8 mouse cellular contexts compared by ENCODE assay signal in genomic region chr8:84655336-84656190, GRCm38 (mm10). TPM values are rescaled to one million over a fixed set of nuclear protein-coding genes. Genes with fewer than 3 reads are reported as not detected.
DNase-seq lines count a peak whose midpoint lies in the region; ATAC-seq and TF ChIP-seq lines count a peak whose summit lies in the region.

No protein-coding gene starts in this region.

- H3K4me3 ChIP-seq in heart, embryonic 14.5 days (ENCODE audit: control insufficient read depth in 1 of 2, insufficient read depth in 1 of 2, low read depth in 1 of 2, low read length in 2 of 2), result peak overlapping the region; percentile 46 to 54
- H3K4me3 ChIP-seq in limb, embryonic 14.5 days (replicated peaks; ENCODE audit: low read length), result peak overlapping the region; percentile 35
- H3K4me3 ChIP-seq in neural tube, embryonic 12.5 days, result peak overlapping the region; percentile 29

- peak overlapping the region; percentile 83 for H3K9ac ChIP-seq in heart, embryonic 14.5 days (ENCODE audit: low read length)
- peak overlapping the region; percentile 57 for H3K9ac ChIP-seq in limb, embryonic 14.5 days (ENCODE audit: low read depth, low read length, severe bottlenecking)
- peak overlapping the region; percentile 41 for H3K9ac ChIP-seq in neural tube, embryonic 12.5 days

- peak overlapping the region; percentile 86 for H3K4me2 ChIP-seq in heart, embryonic 14.5 days (ENCODE audit: low read length)
- peak overlapping the region; percentile 75 for H3K4me2 ChIP-seq in limb, embryonic 14.5 days (replicated peaks; ENCODE audit: low read depth, low read length, severe bottlenecking)
- peak overlapping the region; percentile 56 for H3K4me2 ChIP-seq in neural tube, embryonic 12.5 days (replicated peaks)

- 0 out of 2 replicates have a peak, but pooled peaks have one; percentile 13 for TF ChIP-seq POLR2A in limb, embryonic 14.5 days (IDR thresholded peaks at IDR 0.05; ENCODE audit: borderline replicate concordance, extremely low read depth, insufficient read depth, insufficient read length)

- H3K27me3 ChIP-seq in heart, embryonic 14.5 days (ENCODE audit: control insufficient read depth, insufficient read depth, low read length), result no peaks in the 10 kb centered on the region
- H3K27me3 ChIP-seq in limb, embryonic 14.5 days (ENCODE audit: control insufficient read depth, insufficient read depth, low read length), result no peaks in the 10 kb centered on the region
- no peaks in the 10 kb centered on the region for H3K27me3 ChIP-seq in neural tube, embryonic 12.5 days (replicated peaks)

- no peaks in the 10 kb centered on the region for H3K36me3 ChIP-seq in heart, embryonic 14.5 days (ENCODE audit: control insufficient read depth, insufficient read depth, low read length)
- no peaks in the 10 kb centered on the region for H3K36me3 ChIP-seq in limb, embryonic 14.5 days (ENCODE audit: control insufficient read depth, insufficient read depth, low read length)
- H3K36me3 ChIP-seq in neural tube, embryonic 12.5 days, result no peaks in the 10 kb centered on the region

- H3K4me1 ChIP-seq in heart, embryonic 14.5 days (ENCODE audit: control insufficient read depth in 2 of 2, insufficient read depth in 2 of 2, low read length in 2 of 2), result peaks cover 26 to 47% of the 10 kb centered on the region in 2 experiments
- H3K4me1 ChIP-seq in limb, embryonic 14.5 days (ENCODE audit: control insufficient read depth, insufficient read depth, low read length), result peaks cover 50% of the 10 kb centered on the region
- H3K4me1 ChIP-seq in neural tube, embryonic 12.5 days, result peaks cover 42% of the 10 kb centered on the region

- peak; percentile 36 for DNase-seq in thymus, postnatal 0 days (ENCODE audit: low spot score)
- DNase-seq in thymus, postnatal 4 days, result no peak
- DNase-seq in limb, embryonic 14.5 days (ENCODE audit: low spot score), result peak; percentile 83
- DNase-seq in right cerebral cortex, adult 2 months (ENCODE audit: low spot score in 2 of 2), result no peak
- no peak for DNase-seq in urinary bladder, adult 18-20 months (ENCODE audit: low spot score in 2 of 2)
- DNase-seq in adrenal gland, adult (ENCODE audit: inconsistent age in 2 of 2, low spot score in 1 of 2), result no peak

- no peaks in the 10 kb centered on the region for H3K9me3 ChIP-seq in heart, embryonic 14.5 days (ENCODE audit: control insufficient read depth, low read length)
- no peaks in the 10 kb centered on the region for H3K9me3 ChIP-seq in limb, embryonic 14.5 days (ENCODE audit: control insufficient read depth, low read length)
- H3K9me3 ChIP-seq in neural tube, embryonic 12.5 days, result no peaks in the 10 kb centered on the region

- peak; percentile 67 for ATAC-seq in heart, embryonic 14.5 days (ENCODE audit: insufficient number of reproducible peaks, insufficient read depth, low FRiP score, low read depth)
- ATAC-seq in limb, embryonic 14.5 days (ENCODE audit: low FRiP score, low read depth), result peak; percentile 50
- ATAC-seq in neural tube, embryonic 12.5 days (ENCODE audit: low FRiP score, low read depth), result peak; percentile 64

- peak overlapping the region; percentile 98 to 99 for H3K27ac ChIP-seq in heart, embryonic 14.5 days (replicated peaks in 1 of 2; ENCODE audit: control insufficient read depth in 1 of 2, insufficient read depth in 1 of 2, low read depth in 2 of 2, low read length in 2 of 2)
- peak overlapping the region; percentile 97 for H3K27ac ChIP-seq in limb, embryonic 14.5 days (replicated peaks; ENCODE audit: low read depth, low read length)
- H3K27ac ChIP-seq in neural tube, embryonic 12.5 days, result peak overlapping the region; percentile 83

- 8% methylated on average over 14 of the region's 15 CpGs for WGBS in heart, embryonic 14.5 days
- 1% methylated on average over 14 of the region's 15 CpGs for WGBS in limb, embryonic 14.5 days
- under 1% methylated on average over 15 of the region's 15 CpGs for WGBS in neural tube, embryonic 12.5 days

RNA-seq across cellular contexts. Expression of gene Ier2, which starts 7.1 kb away (rescaled TPM):
- 76.9 and 86.0 TPM in 2 replicates for polyA plus RNA-seq in thymus, postnatal 0 days (2015; fragmentation: Nextera tagmentation; extraction: Ambion mirVana)
- polyA plus RNA-seq in heart, embryonic 14.5 days (2014; fragmentation: Nextera tagmentation; extraction: Ambion mirVana), result 36.4 and 43.8 TPM in 2 replicates
- 33.3 and 38.2 TPM in 2 replicates for polyA plus RNA-seq in limb, embryonic 14.5 days (2012; rRNA removed)
- 66.0 and 70.1 TPM in 2 replicates for polyA plus RNA-seq in limb, embryonic 14.5 days (2014; fragmentation: Nextera tagmentation; extraction: Ambion mirVana)
- 72.4 and 72.8 TPM in 2 replicates for polyA plus RNA-seq in neural tube, embryonic 12.5 days (2016; fragmentation: Nextera tagmentation; extraction: Ambion mirVana)

RNA-seq across cellular contexts. Expression of gene Trmt1, which starts 30.5 kb away (rescaled TPM):
- polyA plus RNA-seq in thymus, postnatal 0 days (2015; fragmentation: Nextera tagmentation; extraction: Ambion mirVana), result 50.0 and 51.5 TPM in 2 replicates
- polyA plus RNA-seq in heart, embryonic 14.5 days (2014; fragmentation: Nextera tagmentation; extraction: Ambion mirVana), result 46.1 and 50.0 TPM in 2 replicates
- 144 and 158 TPM in 2 replicates for polyA plus RNA-seq in limb, embryonic 14.5 days (2012; rRNA removed)
- 71.0 and 71.7 TPM in 2 replicates for polyA plus RNA-seq in limb, embryonic 14.5 days (2014; fragmentation: Nextera tagmentation; extraction: Ambion mirVana)
- 58.5 and 59.1 TPM in 2 replicates for polyA plus RNA-seq in neural tube, embryonic 12.5 days (2016; fragmentation: Nextera tagmentation; extraction: Ambion mirVana)

RNA-seq across cellular contexts. Expression of gene Nacc1, which starts 32.1 kb away (rescaled TPM):
- 12.1 TPM in 2 replicates for polyA plus RNA-seq in thymus, postnatal 0 days (2015; fragmentation: Nextera tagmentation; extraction: Ambion mirVana)
- 15.1 and 17.4 TPM in 2 replicates for polyA plus RNA-seq in heart, embryonic 14.5 days (2014; fragmentation: Nextera tagmentation; extraction: Ambion mirVana)
- 68.8 and 86.2 TPM in 2 replicates for polyA plus RNA-seq in limb, embryonic 14.5 days (2012; rRNA removed)
- polyA plus RNA-seq in limb, embryonic 14.5 days (2014; fragmentation: Nextera tagmentation; extraction: Ambion mirVana), result 18.5 and 19.8 TPM in 2 replicates
- polyA plus RNA-seq in neural tube, embryonic 12.5 days (2016; fragmentation: Nextera tagmentation; extraction: Ambion mirVana), result 17.2 and 19.2 TPM in 2 replicates

RNA-seq across cellular contexts. Expression of gene Lyl1, which starts 45.7 kb away (rescaled TPM):
- 8.1 and 8.8 TPM in 2 replicates for polyA plus RNA-seq in thymus, postnatal 0 days (2015; fragmentation: Nextera tagmentation; extraction: Ambion mirVana)
- 12.1 and 13.7 TPM in 2 replicates for polyA plus RNA-seq in heart, embryonic 14.5 days (2014; fragmentation: Nextera tagmentation; extraction: Ambion mirVana)
- 7.1 and 7.6 TPM in 2 replicates for polyA plus RNA-seq in limb, embryonic 14.5 days (2012; rRNA removed)
- 5.6 and 6.2 TPM in 2 replicates for polyA plus RNA-seq in limb, embryonic 14.5 days (2014; fragmentation: Nextera tagmentation; extraction: Ambion mirVana)
- 4.4 and 4.5 TPM in 2 replicates for polyA plus RNA-seq in neural tube, embryonic 12.5 days (2016; fragmentation: Nextera tagmentation; extraction: Ambion mirVana)

Comparison
In these comparisons a context has a peak if more than half of its experiments do, and no peak if none do; other contexts are left out.
1. DNase-seq: peak in thymus, postnatal 0 days (single experiment) and limb, embryonic 14.5 days (single experiment); none in thymus, postnatal 4 days (single experiment), right cerebral cortex, adult 2 months (0 of 2), urinary bladder, adult 18-20 months (0 of 2) and adrenal gland, adult (0 of 2).
2. Peak in every context shown above with its lines, with median percentiles within 50 percentile points of each other: ATAC-seq, H3K27ac ChIP-seq, H3K4me2 ChIP-seq, H3K4me3 ChIP-seq and H3K9ac ChIP-seq.